Mouse (Mus musculus): ENCODE measurements at regions not wholly inside any gene's neighbourhood (a gene's known extent, or its start where the extent isn't known, plus 50 kb on each side); places are given as distances from the start of the nearest gene placed in this dataset.

- Histone ChIP-seq H3K4me2 (replicated peaks; ENCODE audit: low read depth, low read length) (no peak overlapping the region), H3K4me1 (replicated peaks; ENCODE audit: control insufficient read depth, insufficient read depth, low read length) (no peaks in the 10 kb centered on the region), H3K36me3 (ENCODE audit: control insufficient read depth, insufficient read depth, low read length) (no peaks in the 10 kb centered on the region), H3K27me3 (ENCODE audit: control insufficient read depth, insufficient read depth, low read length) (no peaks in the 10 kb centered on the region), H3K9me3 (ENCODE audit: control insufficient read depth, low read length) (no peaks in the 10 kb centered on the region), H3K4me3 (ENCODE audit: low read depth, low read length) (no peak overlapping the region), H3K27ac (ENCODE audit: low read depth, low read length) (no peak overlapping the region), H3K9ac (ENCODE audit: low read depth, low read length) (no peak overlapping the region)
- DNase-seq (ENCODE audit: low spot score) (no peak), ATAC-seq (ENCODE audit: low FRiP score) (no peak)
- WGBS = 88% methylated on average over 10 of the region's 10 CpGs
Measured at GRCm38 (mm10) chr19:54277368-54277767, 233.4 kb downstream of the Adra2a start.

- no peak for DNase-seq (ENCODE audit: low spot score)
- Histone ChIP-seq H3K27me3 (ENCODE audit: control insufficient read depth, insufficient read depth, low read length) (no peaks in the 10 kb centered on the region), H3K4me1 (replicated peaks; ENCODE audit: control insufficient read depth, insufficient read depth, low read length) (no peaks in the 10 kb centered on the region), H3K36me3 (ENCODE audit: control insufficient read depth, insufficient read depth, low read length) (no peaks in the 10 kb centered on the region), H3K27ac (ENCODE audit: low read depth, low read length) (no peak overlapping the region), H3K4me3 (ENCODE audit: low read depth, low read length) (no peak overlapping the region), H3K4me2 (replicated peaks; ENCODE audit: low read depth, low read length) (no peak overlapping the region), H3K9me3 (ENCODE audit: control insufficient read depth, low read length) (no peaks in the 10 kb centered on the region), H3K9ac (ENCODE audit: low read depth, low read length) (no peak overlapping the region)
- no peak for ATAC-seq (ENCODE audit: low FRiP score)
Measured at GRCm38 (mm10) chr19:54285481-54285880, 241.5 kb downstream of the Adra2a start.

DNA sequence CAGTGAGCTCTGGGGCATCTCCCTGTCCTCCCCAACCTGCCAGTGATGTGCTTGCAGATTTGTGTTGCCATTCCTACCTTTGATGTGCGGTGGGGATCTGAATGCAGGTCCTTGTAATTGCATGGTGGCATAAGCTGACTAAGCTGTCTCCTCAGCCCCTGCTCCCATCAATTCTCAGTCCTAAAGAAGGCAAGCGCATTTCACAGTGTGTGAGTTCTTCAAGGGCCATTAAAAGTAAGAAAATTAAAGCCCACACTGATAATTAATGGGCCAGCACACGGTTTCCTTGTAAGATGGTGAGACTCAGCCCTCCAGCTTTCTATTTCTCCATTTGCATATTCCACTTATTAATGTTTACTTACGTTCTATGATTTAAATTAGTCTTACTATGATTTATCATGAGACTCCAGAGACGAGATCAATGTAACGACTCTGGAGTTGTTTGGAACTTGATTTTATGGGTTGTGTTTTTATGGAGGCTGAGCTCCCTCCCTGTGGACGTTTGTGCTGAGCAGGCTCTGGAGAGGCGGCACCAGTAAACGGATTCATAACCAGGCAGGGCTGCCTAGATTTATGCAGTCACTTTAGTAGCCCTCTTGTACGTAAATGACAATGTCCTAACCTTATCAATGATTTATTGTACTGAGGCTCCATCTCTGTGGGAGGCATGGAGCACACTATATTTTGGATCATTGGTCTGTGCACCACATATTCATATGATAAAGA lies 253.9 kb downstream of the Adra2a start:
- Histone ChIP-seq H3K4me2 (replicated peaks; ENCODE audit: low read depth, low read length) (no peak overlapping the region), H3K4me1 (replicated peaks; ENCODE audit: control insufficient read depth, insufficient read depth, low read length) (no peaks in the 10 kb centered on the region), H3K27me3 (ENCODE audit: control insufficient read depth, insufficient read depth, low read length) (no peaks in the 10 kb centered on the region), H3K27ac (ENCODE audit: low read depth, low read length) (no peak overlapping the region), H3K9ac (ENCODE audit: low read depth, low read length) (no peak overlapping the region), H3K36me3 (ENCODE audit: control insufficient read depth, insufficient read depth, low read length) (no peaks in the 10 kb centered on the region), H3K4me3 (ENCODE audit: low read depth, low read length) (no peak overlapping the region), H3K9me3 (ENCODE audit: control insufficient read depth, low read length) (no peaks in the 10 kb centered on the region)
- WGBS = 88% methylated on average over 10 of the region's 10 CpGs
- ATAC-seq (ENCODE audit: low FRiP score) (no peak), DNase-seq (ENCODE audit: low spot score) (no peak)

- DNase-seq (ENCODE audit: low spot score) (no peak), ATAC-seq (ENCODE audit: low FRiP score) (no peak)
- 87% methylated on average over 6 of the region's 6 CpGs for WGBS
- Histone ChIP-seq H3K27ac (ENCODE audit: low read depth, low read length) (no peak overlapping the region), H3K9me3 (ENCODE audit: control insufficient read depth, low read length) (no peaks in the 10 kb centered on the region), H3K36me3 (ENCODE audit: control insufficient read depth, insufficient read depth, low read length) (no peaks in the 10 kb centered on the region), H3K4me2 (replicated peaks; ENCODE audit: low read depth, low read length) (no peak overlapping the region), H3K9ac (ENCODE audit: low read depth, low read length) (no peak overlapping the region), H3K4me1 (replicated peaks; ENCODE audit: control insufficient read depth, insufficient read depth, low read length) (no peaks in the 10 kb centered on the region), H3K27me3 (ENCODE audit: control insufficient read depth, insufficient read depth, low read length) (no peaks in the 10 kb centered on the region), H3K4me3 (ENCODE audit: low read depth, low read length) (no peak overlapping the region)
Measured at GRCm38 (mm10) chr19:54311289-54311688, 267.3 kb downstream of the Adra2a start.

DNA sequence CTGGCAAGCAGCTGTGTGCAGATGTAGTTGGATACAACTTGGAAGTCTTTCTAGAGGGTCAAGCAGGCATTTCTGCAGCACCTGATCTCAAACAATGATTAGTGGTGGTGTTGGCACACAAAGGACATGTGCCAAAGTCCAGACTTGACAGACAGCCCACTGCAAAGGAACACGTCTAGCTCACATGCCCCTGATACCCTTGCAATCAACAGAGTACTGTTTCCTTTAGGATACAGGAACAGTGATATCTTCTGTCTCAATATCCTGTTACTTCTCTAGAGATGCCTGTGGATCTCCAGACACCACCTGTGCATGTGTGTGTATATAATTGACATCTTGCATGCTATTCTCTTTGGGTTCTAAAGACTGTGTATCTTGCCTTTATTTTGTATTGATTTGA lies 267.8 kb downstream of the Adra2a start:
- no peak overlapping the region for H3K9ac ChIP-seq (ENCODE audit: low read depth, low read length)
- no peak overlapping the region for H3K4me3 ChIP-seq (ENCODE audit: low read depth, low read length)
- WGBS = 88% methylated on average over 1 of the region's 1 CpGs
- H3K9me3 ChIP-seq (ENCODE audit: control insufficient read depth, low read length) = no peaks in the 10 kb centered on the region
- no peaks in the 10 kb centered on the region for H3K36me3 ChIP-seq (ENCODE audit: control insufficient read depth, insufficient read depth, low read length)
- no peaks in the 10 kb centered on the region for H3K27me3 ChIP-seq (ENCODE audit: control insufficient read depth, insufficient read depth, low read length)
- no peak for DNase-seq (ENCODE audit: low spot score)
- no peak for ATAC-seq (ENCODE audit: low FRiP score)
- no peak overlapping the region for H3K4me2 ChIP-seq (replicated peaks; ENCODE audit: low read depth, low read length)
- H3K4me1 ChIP-seq (replicated peaks; ENCODE audit: control insufficient read depth, insufficient read depth, low read length) = no peaks in the 10 kb centered on the region
- no peak overlapping the region for H3K27ac ChIP-seq (ENCODE audit: low read depth, low read length)

DNA sequence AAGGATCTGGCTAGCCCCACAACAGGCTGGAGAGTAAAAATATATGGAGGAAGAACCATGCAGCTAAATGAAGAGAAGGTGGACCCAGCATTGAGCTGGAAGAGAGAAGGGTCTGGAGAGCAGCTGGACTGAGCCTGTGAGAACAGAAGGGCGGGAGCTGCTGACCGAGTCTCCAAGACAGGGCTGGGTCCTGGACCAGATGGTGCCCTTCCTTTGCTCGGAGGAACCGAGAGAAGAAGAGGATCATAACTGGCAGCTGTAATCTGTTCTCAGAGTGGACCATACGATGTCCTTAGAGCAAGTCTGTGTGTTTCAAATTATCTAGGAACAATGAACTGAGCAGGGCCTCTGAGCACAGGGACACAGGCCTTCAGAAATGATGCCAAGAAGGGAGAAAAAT lies 279.3 kb downstream of the Adra2a start:
- WGBS = 80% methylated on average over 5 of the region's 5 CpGs
- no peak for ATAC-seq (ENCODE audit: low FRiP score)
- H3K27ac ChIP-seq (ENCODE audit: low read depth, low read length) = no peak overlapping the region

GRCm38 (mm10) chr19:54324991-54325390 lies 281.0 kb downstream of the Adra2a start:
- ATAC-seq (ENCODE audit: low FRiP score) (no peak), DNase-seq (ENCODE audit: low spot score) (no peak)
- Histone ChIP-seq H3K27ac (ENCODE audit: low read depth, low read length) (no peak overlapping the region), H3K9ac (ENCODE audit: low read depth, low read length) (no peak overlapping the region), H3K4me1 (replicated peaks; ENCODE audit: control insufficient read depth, insufficient read depth, low read length) (no peaks in the 10 kb centered on the region), H3K9me3 (ENCODE audit: control insufficient read depth, low read length) (no peaks in the 10 kb centered on the region), H3K36me3 (ENCODE audit: control insufficient read depth, insufficient read depth, low read length) (no peaks in the 10 kb centered on the region), H3K4me3 (ENCODE audit: low read depth, low read length) (no peak overlapping the region), H3K4me2 (replicated peaks; ENCODE audit: low read depth, low read length) (no peak overlapping the region), H3K27me3 (ENCODE audit: control insufficient read depth, insufficient read depth, low read length) (no peaks in the 10 kb centered on the region)
- 62% methylated on average over 4 of the region's 4 CpGs for WGBS

More for the DNA sequence above, 279.3 kb downstream of the Adra2a start:
- H3K4me1 ChIP-seq (replicated peaks; ENCODE audit: control insufficient read depth, insufficient read depth, low read length) = no peaks in the 10 kb centered on the region
- no peak overlapping the region for H3K4me3 ChIP-seq (ENCODE audit: low read depth, low read length)
- no peak for DNase-seq (ENCODE audit: low spot score)
- H3K4me2 ChIP-seq (replicated peaks; ENCODE audit: low read depth, low read length) = no peak overlapping the region
- no peaks in the 10 kb centered on the region for H3K27me3 ChIP-seq (ENCODE audit: control insufficient read depth, insufficient read depth, low read length)
- H3K9ac ChIP-seq (ENCODE audit: low read depth, low read length) = no peak overlapping the region
- no peaks in the 10 kb centered on the region for H3K9me3 ChIP-seq (ENCODE audit: control insufficient read depth, low read length)
- no peaks in the 10 kb centered on the region for H3K36me3 ChIP-seq (ENCODE audit: control insufficient read depth, insufficient read depth, low read length)

- Histone ChIP-seq H3K4me2 (replicated peaks; ENCODE audit: low read depth, low read length) (no peak overlapping the region), H3K36me3 (ENCODE audit: control insufficient read depth, insufficient read depth, low read length) (no peaks in the 10 kb centered on the region), H3K4me1 (replicated peaks; ENCODE audit: control insufficient read depth, insufficient read depth, low read length) (no peaks in the 10 kb centered on the region), H3K4me3 (ENCODE audit: low read depth, low read length) (no peak overlapping the region), H3K27ac (ENCODE audit: low read depth, low read length) (no peak overlapping the region), H3K9ac (ENCODE audit: low read depth, low read length) (no peak overlapping the region), H3K9me3 (ENCODE audit: control insufficient read depth, low read length) (no peaks in the 10 kb centered on the region), H3K27me3 (ENCODE audit: control insufficient read depth, insufficient read depth, low read length) (no peaks in the 10 kb centered on the region)
- no peak for DNase-seq (ENCODE audit: low spot score)
- WGBS = 94% methylated on average over 1 of the region's 1 CpGs
- no peak for ATAC-seq (ENCODE audit: low FRiP score)
Measured at GRCm38 (mm10) chr19:54332140-54332539, 288.2 kb downstream of the Adra2a start.

- DNase-seq (ENCODE audit: low spot score) = no peak
- Histone ChIP-seq H3K9ac (ENCODE audit: low read depth, low read length) (no peak overlapping the region), H3K4me2 (replicated peaks; ENCODE audit: low read depth, low read length) (no peak overlapping the region), H3K9me3 (ENCODE audit: control insufficient read depth, low read length) (no peaks in the 10 kb centered on the region), H3K4me1 (replicated peaks; ENCODE audit: control insufficient read depth, insufficient read depth, low read length) (no peaks in the 10 kb centered on the region), H3K36me3 (ENCODE audit: control insufficient read depth, insufficient read depth, low read length) (no peaks in the 10 kb centered on the region), H3K27ac (ENCODE audit: low read depth, low read length) (no peak overlapping the region), H3K27me3 (ENCODE audit: control insufficient read depth, insufficient read depth, low read length) (no peaks in the 10 kb centered on the region), H3K4me3 (ENCODE audit: low read depth, low read length) (no peak overlapping the region)
- WGBS = 86% methylated on average over 2 of the region's 2 CpGs
- no peak for ATAC-seq (ENCODE audit: low FRiP score)
Measured at GRCm38 (mm10) chr19:54340778-54341291, 296.9 kb downstream of the Adra2a start.

Measured in hindbrain, embryonic 11.5 days (tissue).